Mouse (Mus musculus) olfactory bulb, adult 2 months (tissue): ENCODE results near the gene Ifi207.
"Not testable (repeated sequence)": the region's sequence is repeated elsewhere in the genome, so short reads cannot be mapped to it uniquely, and the experiment has no call there.

Experiments used
- CTCF ChIP-seq: fragments of 200-500 bp; IDR thresholded peaks from 2 replicates; pipeline ENCODE4 v1.5.1; 2012; ENCODE audit warnings: low read depth, mild to moderate bottlenecking, low read length, moderate library complexity; ENCODE audit not compliant: insufficient read depth
- POLR2A ChIP-seq: fragments of 200-500 bp; IDR thresholded peaks from 2 replicates; pipeline ENCODE4 v1.6.1; 2012; ENCODE audit warnings: mild to moderate bottlenecking, low read depth, low read length, moderate library complexity; ENCODE audit not compliant: insufficient read depth

GRCm38 (mm10) chr1:173773457-173773856, 31.9 kb upstream of the Ifi207 start:
- not testable (repeated sequence) for TF ChIP-seq CTCF, POLR2A
